Mouse (Mus musculus): ENCODE results near the gene Irgq.

The Irgq gene

GRCm38 (mm10) chr7:24551985-24552759, 21.7 kb downstream of the Irgq start:
- DNase-seq, result no peak

- DNase-seq, result no peak
Measured at GRCm38 (mm10) chr7:24555786-24556185, 25.3 kb downstream of the Irgq start.

- no peak for DNase-seq
Measured at GRCm38 (mm10) chr7:24561450-24561849, 31.0 kb downstream of the Irgq start.

- no peak for DNase-seq
Measured at GRCm38 (mm10) chr7:24563191-24563836, 32.8 kb downstream of the Irgq start.

GRCm38 (mm10) chr7:24563837-24564206, 33.3 kb downstream of the Irgq start:
- no peak for DNase-seq

- DNase-seq, result peak; percentile 81
Measured at GRCm38 (mm10) chr7:24564607-24565265, 34.2 kb downstream of the Irgq start.

- DNase-seq, result no peak
Measured at GRCm38 (mm10) chr7:24565627-24566026, 35.1 kb downstream of the Irgq start.

GRCm38 (mm10) chr7:24566206-24566605, 35.7 kb downstream of the Irgq start:
- no peak for DNase-seq

GRCm38 (mm10) chr7:24568512-24568911, 38.0 kb downstream of the Irgq start:
- DNase-seq, result no peak

- DNase-seq, result no peak
Measured at GRCm38 (mm10) chr7:24571071-24571470, 40.6 kb downstream of the Irgq start.

GRCm38 (mm10) chr7:24572455-24572854, 42.0 kb downstream of the Irgq start:
- DNase-seq, result no peak

- peak; percentile 31 for DNase-seq
Measured at GRCm38 (mm10) chr7:24574224-24574796, 43.8 kb downstream of the Irgq start.

- DNase-seq, result no peak
Measured at GRCm38 (mm10) chr7:24577811-24578210, 47.3 kb downstream of the Irgq start.

GRCm38 (mm10) chr7:24584876-24585275, 54.4 kb downstream of the Irgq start:
- no peak for DNase-seq

- no peak for DNase-seq
Measured at GRCm38 (mm10) chr7:24585995-24586394, 55.5 kb downstream of the Irgq start.

GRCm38 (mm10) chr7:24586828-24587227, 56.3 kb downstream of the Irgq start:
- DNase-seq, result peak; percentile 52

GRCm38 (mm10) chr7:24587330-24588105, 57.0 kb downstream of the Irgq start, which contains the start of the genes Ethe1 and Zfp575:
TSS of gene Ethe1 (plus strand) at chr7:24587543.
TSS of gene Zfp575 (minus strand) at chr7:24587641.
- peak; percentile 78 for DNase-seq

Measured in lung, postnatal 10 days (tissue).